Mouse (Mus musculus): Measurements from ENCODE around the gene Tmem185b.

The Tmem185b gene

DNA sequence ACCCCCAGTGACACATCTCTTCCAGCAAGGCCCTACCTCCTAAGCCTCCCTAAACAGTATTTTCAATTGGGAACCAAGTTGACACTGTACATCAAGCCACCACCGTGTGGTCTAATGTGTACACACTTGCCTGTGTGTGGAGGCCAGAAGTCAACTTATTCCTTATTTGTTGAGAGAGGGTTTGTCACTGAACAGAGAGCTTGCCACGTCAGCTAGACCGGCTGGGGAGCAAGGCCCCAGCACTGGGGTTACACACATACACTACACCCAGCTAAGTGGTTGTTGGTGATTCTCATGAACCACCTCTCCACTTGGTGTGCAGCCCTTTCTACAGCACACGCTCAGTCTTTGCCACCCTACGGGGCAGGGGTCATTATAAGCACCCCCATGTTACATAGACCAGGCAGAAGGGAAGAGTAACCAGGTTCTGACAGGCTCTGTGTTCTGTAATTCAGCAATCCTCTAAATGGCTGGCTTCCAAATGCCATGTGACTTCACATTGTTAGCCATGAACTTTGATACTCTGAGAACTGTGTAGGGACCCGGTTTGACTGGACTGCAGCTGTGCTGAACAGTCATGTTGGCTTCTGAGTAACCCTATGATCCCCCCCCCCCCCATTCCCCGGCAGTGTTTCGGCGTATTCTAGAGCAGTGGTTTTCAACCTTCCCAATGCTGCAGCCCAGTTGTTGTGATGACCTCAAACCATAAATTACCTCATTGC lies 15.0 kb downstream of the Tmem185b start:
- no peak for DNase-seq

DNA sequence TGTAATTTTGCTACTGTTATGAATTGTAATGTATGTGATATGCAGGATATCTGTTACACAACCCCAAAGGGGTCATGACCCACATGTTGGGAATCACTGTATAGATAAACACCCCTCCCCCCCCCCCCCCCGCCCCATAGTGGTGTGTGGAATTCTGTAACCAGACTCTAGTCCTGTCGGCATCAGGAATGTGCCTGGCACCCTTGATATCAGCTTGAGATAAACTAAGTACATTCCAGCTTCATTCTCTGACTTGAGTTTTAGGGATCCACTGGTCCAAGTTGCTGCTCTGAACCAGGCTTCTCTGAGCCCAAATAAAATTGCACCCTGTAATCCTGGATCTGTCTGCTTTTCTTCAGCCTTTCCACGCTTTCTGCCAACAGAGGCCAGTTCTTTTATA lies 15.6 kb downstream of the Tmem185b start:
- no peak for DNase-seq

DNA sequence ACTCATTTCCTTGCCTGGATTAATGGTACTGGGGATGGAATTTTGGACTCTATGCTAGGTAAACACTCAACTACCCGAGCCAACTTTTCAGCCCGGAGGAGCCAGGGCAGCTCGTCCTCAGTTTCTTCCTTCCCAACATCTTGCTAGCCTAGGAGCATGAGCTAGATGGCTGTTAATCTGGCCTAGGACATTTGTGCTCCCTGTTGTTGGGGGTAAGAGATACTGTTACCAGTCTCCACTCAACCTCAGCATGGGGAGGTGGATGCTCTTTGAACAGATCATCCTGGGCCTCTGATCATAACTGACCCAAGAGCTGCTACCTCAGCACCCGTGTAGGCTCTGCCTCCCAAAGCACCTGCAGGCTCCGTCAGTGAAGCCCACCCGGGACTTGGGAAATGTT lies 17.4 kb downstream of the Tmem185b start:
- DNase-seq, result no peak

DNA sequence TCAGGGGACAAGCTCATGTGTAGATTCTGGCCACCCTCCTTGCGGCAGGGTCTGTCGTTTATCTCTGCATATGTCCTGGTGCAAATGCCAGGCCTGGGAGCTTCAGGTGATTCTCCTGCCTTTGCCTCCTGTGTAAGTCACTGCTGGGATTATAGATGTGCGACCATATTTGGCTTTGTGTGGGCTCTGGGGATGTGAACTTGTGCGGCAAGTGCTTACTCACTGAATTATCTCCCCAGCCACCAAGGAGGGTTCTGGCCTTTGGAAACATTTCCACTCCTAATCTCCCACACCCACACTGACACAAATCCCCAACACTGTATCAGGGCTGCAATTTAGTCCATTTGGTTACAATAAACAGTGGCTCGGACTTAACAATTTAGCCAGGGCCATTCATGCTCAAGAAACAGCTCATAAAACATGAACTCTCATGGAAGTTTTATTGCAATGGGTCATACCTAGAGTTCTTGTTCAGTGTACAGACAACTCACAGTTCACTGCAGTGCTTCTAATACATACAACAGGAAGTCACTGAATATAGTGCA lies 18.7 kb downstream of the Tmem185b start:
- DNase-seq, result no peak

DNA sequence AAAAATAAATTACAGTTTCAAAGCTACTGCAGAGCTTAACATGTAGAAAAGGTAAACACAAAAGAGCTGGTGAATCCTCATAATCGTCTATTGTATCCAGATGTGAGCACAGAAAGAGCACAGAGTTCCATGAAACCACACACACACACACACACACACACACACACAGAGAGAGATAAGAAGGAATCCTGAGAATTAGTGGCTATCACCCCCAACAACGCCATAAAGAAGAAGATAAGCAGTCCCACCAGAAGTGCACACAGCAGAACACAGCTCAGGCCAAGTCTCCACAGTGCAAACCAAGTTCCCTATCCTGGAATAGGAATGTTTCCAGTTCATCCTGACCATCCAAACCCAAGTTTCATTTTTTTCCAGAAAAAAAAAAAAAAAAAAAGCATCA lies 19.2 kb downstream of the Tmem185b start:
- no peak for DNase-seq

DNA sequence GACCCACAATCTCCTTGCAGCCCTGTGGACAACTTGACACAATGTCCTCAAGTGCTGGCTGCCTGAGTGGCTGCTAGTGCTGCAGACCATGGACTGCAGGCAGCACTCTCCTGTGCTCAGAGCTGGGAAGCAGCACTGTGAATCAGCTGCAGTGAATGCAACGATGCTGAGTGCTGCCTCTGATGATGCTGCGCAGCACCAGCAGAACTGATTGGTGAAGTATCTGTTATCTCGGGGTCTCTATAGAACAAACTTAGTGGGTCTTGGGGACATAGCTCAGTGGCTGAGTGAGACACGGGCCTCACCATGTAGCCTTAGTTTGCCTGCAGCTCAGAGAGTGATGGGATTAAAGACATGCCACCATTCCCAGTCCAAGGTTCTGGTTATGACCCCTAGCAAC lies 19.7 kb downstream of the Tmem185b start:
- DNase-seq, result no peak

DNA sequence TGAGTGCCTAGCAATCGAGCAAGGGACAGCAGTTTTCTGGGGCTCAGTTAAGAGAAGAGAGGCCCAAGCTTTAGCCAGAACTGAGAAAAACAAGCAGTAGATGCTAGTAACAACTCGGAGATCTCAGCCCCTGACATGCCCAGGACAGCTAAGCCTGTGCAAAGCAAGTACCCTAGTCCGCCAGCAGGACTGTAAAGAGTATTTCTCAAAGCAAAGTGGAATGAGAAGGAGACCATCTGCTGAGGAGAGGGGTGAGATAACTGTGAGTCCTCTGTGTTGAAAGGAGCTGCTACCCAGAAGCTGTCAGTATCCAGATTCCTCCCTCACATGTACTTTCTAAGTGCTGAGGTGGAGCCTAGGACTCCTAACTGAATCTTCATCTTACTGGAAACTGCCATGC lies 20.5 kb downstream of the Tmem185b start:
- DNase-seq, result no peak

DNA sequence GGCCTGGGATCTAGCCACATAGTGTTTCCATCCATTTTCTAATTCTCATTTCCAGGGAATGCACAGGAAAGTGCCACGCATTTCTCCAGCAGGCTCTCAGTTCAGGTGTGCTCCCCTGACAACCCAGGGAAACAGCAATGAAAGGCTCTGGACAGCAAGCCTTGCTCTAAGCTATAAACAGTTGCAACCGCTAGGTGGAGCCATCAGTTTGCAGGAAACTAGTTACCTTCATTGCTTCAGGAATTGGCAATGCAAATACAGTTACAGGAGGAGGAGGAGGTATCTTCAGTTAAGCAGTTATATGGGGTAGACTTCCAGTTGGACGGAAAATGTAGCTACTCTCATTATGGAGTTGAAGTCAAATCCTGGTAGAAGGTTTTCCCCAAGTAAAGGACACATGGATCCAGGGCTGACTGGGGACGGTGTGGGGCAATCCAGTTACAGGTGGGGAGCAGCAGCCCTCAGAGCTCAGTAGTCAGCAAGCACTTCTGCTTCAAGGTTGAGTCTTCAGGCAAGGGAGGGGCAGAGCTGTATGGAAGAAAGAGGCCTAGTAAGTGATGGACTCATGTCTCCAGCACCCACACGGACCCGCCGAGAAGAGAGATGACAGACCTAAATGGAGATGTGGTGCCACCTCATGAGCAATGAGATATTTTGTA lies 22.8 kb downstream of the Tmem185b start:
- DNase-seq, result peak; percentile 79 to 83

DNA sequence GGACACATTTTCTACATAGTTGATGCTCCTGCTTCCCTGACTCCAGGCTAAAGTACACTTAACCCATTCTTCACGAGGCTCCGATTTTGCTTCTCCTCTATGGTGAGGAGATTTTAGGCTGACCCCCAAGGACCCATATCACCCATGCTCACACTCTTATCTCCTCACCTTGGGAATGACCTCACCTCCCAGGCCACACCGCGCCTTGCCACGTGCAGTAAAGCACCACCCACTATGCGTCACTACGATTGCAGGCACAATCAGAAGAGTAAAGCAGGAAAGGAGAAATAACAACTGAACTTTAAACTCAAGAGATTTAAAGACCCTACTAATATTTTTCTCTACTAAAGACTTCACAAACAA lies 23.3 kb downstream of the Tmem185b start:
- DNase-seq, result no peak

DNA sequence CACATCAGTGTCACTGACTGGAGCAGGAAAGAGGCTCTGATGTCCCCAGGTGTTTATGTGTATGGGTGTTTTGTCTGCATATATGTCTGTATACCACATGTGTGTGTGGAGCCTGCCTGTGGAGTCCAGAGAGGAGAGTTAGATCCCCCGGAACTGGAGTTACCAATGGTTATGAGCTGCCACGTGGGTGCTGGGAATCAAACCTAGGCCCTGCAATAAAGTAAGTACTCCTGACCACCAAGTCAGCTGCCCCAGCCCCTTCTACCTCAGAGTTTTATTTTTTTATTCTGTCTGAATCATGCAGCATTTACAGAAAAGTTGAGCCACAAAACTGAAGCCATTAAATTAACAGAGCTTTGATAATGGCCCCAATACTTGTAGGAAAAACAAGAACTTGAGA lies 24.1 kb downstream of the Tmem185b start:
- no peak for DNase-seq

DNA sequence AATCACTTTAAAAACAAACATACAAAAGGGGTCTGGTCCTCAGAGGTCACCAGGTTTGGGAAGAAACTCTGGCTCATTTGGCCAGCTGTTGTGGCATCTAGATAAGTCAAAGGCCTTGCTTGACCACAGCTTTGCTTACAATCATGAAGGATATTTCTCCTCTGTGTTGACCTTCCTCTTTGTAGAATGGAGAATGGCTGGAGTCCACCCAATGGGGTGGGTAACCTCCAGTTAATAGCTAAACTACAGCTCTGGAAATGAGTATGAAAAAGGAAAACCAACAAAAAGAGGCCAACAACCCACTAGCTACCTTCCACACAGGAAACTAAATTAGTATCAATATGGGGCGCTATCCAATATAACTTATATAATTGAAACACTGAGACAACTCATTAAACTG lies 25.7 kb downstream of the Tmem185b start:
- no peak for DNase-seq

DNA sequence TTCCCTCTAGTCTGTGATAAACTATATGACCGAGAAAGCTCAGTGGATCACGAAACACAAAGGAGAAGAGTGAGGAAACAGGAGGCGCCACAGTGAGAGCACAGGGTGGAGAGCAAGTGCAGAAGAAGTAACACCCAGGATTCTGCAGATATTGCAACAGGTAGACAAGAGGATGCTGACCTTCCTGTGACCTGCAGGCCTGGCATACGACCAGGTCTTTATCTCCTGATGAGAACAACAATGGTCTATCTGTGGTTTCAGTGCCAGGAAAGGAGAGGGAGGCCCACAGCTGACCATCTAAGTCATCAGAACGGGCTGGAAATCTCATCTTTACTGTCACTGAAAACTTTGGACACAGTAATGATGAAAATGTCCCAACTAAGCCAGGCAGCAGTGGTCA lies 29.7 kb downstream of the Tmem185b start:
- DNase-seq, result no peak

DNA sequence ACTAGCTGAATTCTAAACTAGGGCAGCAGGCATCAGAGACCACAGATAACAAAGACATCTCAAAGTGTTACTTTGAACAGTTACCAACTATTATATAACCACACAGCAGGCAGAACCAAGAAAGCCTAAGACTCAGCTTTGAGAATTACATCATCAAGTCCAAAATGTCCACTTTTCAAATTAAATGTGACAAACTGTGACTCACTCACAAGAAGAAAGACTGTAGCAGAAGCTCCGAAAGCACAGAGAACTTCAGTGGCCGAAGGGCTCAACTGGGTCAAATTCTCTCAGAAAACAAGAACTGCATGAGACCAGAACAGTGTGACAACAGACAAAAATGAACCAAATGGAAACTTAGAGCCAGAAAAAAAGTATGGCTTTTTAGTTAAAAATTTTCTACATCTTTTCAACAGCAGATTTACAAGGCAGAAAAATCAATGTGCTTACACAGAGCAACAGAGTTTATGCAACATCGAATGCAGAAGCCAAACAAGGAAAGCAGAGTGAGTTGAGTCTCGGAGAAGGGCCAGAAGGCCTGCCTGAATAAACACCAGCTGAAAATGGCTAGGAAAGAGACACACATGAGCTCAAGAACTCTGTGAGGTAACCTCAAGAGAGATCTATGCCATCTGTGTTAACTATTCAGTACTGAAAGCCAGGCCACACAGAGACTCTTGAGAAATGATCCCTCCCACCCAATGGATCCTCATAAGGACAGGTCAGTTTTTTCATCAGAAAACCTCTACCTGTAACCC lies 31.9 kb downstream of the Tmem185b start:
- no peak for DNase-seq

DNA sequence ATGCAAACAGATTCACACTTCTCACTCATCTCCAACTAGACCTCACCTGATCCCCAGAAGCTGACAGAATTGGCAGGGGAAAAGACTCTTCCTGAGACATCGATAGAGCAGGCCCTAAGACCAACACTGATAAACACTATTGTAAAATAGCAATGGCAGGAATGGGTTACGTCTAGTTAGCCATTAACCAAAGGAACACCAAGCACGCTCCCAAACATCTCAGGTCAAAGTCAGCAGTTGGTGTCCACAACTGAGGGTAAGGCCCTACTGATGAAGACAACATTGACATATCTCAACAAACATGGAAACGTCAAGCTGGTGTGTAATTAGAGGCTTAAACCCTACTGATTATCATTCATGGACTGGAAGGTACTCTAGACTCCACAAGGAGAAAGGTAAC lies 39.6 kb downstream of the Tmem185b start:
- no peak for DNase-seq

DNA sequence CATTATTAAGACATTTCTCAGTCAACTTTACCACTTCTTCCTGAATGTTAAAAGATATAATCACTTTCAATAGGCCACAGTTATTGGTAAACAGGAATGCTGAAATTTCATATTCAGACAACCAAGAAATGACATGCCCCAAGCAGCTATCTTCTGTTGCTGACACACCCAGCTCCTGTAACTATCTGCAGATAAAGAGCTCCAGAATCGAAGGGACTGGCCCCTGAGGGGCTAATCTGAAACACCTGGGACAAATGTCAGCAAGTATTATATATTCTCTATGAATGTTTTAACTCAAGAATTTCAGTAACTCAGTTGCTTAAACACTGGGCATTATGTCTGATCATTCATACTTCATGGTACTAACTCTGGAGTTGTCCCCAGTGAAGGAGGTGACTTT lies 44.2 kb downstream of the Tmem185b start:
- no peak for DNase-seq
